In the genomic region with DNA sequence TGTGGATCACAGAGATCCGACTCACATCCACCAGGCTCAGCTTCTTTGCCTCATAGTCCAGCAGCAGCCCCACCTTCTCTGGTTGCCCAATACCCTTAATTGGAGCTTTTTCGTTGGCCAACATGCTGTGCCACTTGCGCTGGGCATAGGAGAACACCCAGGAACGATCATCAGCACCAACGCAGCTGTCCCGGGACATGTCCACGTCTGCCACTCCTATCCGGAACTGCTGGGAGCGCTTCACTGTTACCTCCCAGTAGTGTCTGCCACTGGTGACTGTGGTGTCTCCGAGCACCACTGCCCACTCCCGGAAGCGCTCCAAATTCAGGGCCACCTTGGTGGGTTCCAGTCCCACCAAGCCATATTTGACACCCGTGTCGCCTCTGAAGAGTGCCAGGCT, we compare ENCODE assay signal across 8 mouse cellular contexts. TPM values are rescaled to one million over a fixed set of nuclear protein-coding genes. Genes with fewer than 3 reads are reported as not detected.
DNase-seq lines count a peak whose midpoint lies in the region; ATAC-seq and TF ChIP-seq lines count a peak whose summit lies in the region.

No protein-coding gene starts in this region.

- peak overlapping the region; percentile 90 for H3K27ac ChIP-seq in gastrocnemius, adult 2 months
- H3K27ac ChIP-seq in hindbrain, embryonic 13.5 days = no peak overlapping the region
- H3K27ac ChIP-seq in liver, embryonic 15.5 days (replicated peaks) = peak overlapping the region; percentile 73; the same call in 1 of the 2 replicates

- ATAC-seq in common myeloid progenitor, adult 5-6 weeks (replicated peaks; ENCODE audit: low read depth, poor library complexity, severe bottlenecking) = peak; percentile 22
- 0 out of 2 replicates have a peak, but pooled peaks have one; percentile 40 for ATAC-seq in hindbrain, embryonic 13.5 days (ENCODE audit: low FRiP score)
- no peak for ATAC-seq in liver, embryonic 15.5 days (ENCODE audit: insufficient read depth)

- peak; percentile 41 for DNase-seq in gastrocnemius, adult 2 months
- no peak for DNase-seq in gastrocnemius, postnatal 25 days
- DNase-seq in 416B (ENCODE audit: low read depth) = peak; percentile 49
- peak; percentile 14 to 28 for DNase-seq in thymus, postnatal 36 days
- DNase-seq in frontal cortex, postnatal 14 days (ENCODE audit: low spot score in 2 of 2) = no peak

- peaks cover 16% of the 10 kb centered on the region for H3K27me3 ChIP-seq in hindbrain, embryonic 13.5 days
- H3K27me3 ChIP-seq in liver, embryonic 15.5 days = 0 out of 2 replicates have a peak, but pooled peaks cover 11% of the 10 kb centered on the region

- TF ChIP-seq CTCF in gastrocnemius, adult 2 months (IDR thresholded peaks at IDR 0.05) = no peak

- WGBS in hindbrain, embryonic 13.5 days = 37% methylated on average over 14 of the region's 14 CpGs
- WGBS in liver, embryonic 15.5 days (ENCODE audit: insufficient replicate concordance) = 15% methylated on average over 14 of the region's 14 CpGs

- H3K9ac ChIP-seq in hindbrain, embryonic 13.5 days = peak overlapping the region; percentile 76
- H3K9ac ChIP-seq in liver, embryonic 15.5 days = peak overlapping the region; percentile 67

- peaks cover 13% of the 10 kb centered on the region for H3K36me3 ChIP-seq in hindbrain, embryonic 13.5 days
- H3K36me3 ChIP-seq in liver, embryonic 15.5 days (replicated peaks) = peaks cover 21% of the 10 kb centered on the region; the same call in 1 of the 2 replicates

- peak overlapping the region; percentile 79 for H3K4me2 ChIP-seq in hindbrain, embryonic 13.5 days
- H3K4me2 ChIP-seq in liver, embryonic 15.5 days = peak overlapping the region; percentile 89

- peaks cover 14% of the 10 kb centered on the region for H3K4me1 ChIP-seq in hindbrain, embryonic 13.5 days (replicated peaks)
- H3K4me1 ChIP-seq in liver, embryonic 15.5 days (replicated peaks) = peaks cover 31% of the 10 kb centered on the region

- peak overlapping the region; percentile 73 for H3K4me3 ChIP-seq in gastrocnemius, adult 2 months
- H3K4me3 ChIP-seq in hindbrain, embryonic 13.5 days = peak overlapping the region; percentile 58
- peak overlapping the region; percentile 70 for H3K4me3 ChIP-seq in liver, embryonic 15.5 days (replicated peaks)

- intact Hi-C loops in gastrocnemius, adult 2 months (cut with DNase I) = no loop called here

- no peaks in the 10 kb centered on the region for H3K9me3 ChIP-seq in hindbrain, embryonic 13.5 days
- H3K9me3 ChIP-seq in liver, embryonic 15.5 days (replicated peaks) = no peaks in the 10 kb centered on the region

RNA-seq across cellular contexts. Expression of a gene that starts 0.7 kb away (rescaled TPM):
- 10 to 100 TPM; 29.5 to 36.4 TPM for total RNA-seq in gastrocnemius, adult 2 months (2021)
- 10 to 100 TPM; 31.0 to 35.6 TPM for total RNA-seq in gastrocnemius, postnatal 25 days (2021)
- total RNA-seq in common myeloid progenitor, adult 5-6 weeks (2017) = 18.1 and 24.8 TPM in 2 replicates
- 19.6 and 21.7 TPM in 2 replicates for polyA plus RNA-seq in hindbrain, embryonic 13.5 days (2015; fragmentation: Nextera tagmentation; extraction: Ambion mirVana)
- polyA plus RNA-seq in liver, embryonic 15.5 days (2015; fragmentation: Nextera tagmentation; extraction: Ambion mirVana) = 26.2 and 29.0 TPM in 2 replicates

RNA-seq across cellular contexts. Expression of a gene that starts 14.7 kb away (rescaled TPM):
- total RNA-seq in gastrocnemius, adult 2 months (2021) = not detected
- total RNA-seq in gastrocnemius, postnatal 25 days (2021) = under 1 TPM in 1 of 2 experiments, not detected in 1; 0.13 TPM
- total RNA-seq in common myeloid progenitor, adult 5-6 weeks (2017) = 1.2 TPM in 1 of 2 replicates, not detected in the other
- polyA plus RNA-seq in hindbrain, embryonic 13.5 days (2015; fragmentation: Nextera tagmentation; extraction: Ambion mirVana) = 0.14 and 0.21 TPM in 2 replicates
- polyA plus RNA-seq in liver, embryonic 15.5 days (2015; fragmentation: Nextera tagmentation; extraction: Ambion mirVana) = not detected in 2 replicates

RNA-seq across cellular contexts. Expression of a gene that starts 16.7 kb away (rescaled TPM):
- under 1 TPM; 0.59 to 0.67 TPM for total RNA-seq in gastrocnemius, adult 2 months (2021)
- under 1 TPM; 0.41 to 0.94 TPM for total RNA-seq in gastrocnemius, postnatal 25 days (2021)
- total RNA-seq in common myeloid progenitor, adult 5-6 weeks (2017) = 4.3 and 5.8 TPM in 2 replicates
- 0.75 and 1.3 TPM in 2 replicates for polyA plus RNA-seq in hindbrain, embryonic 13.5 days (2015; fragmentation: Nextera tagmentation; extraction: Ambion mirVana)
- polyA plus RNA-seq in liver, embryonic 15.5 days (2015; fragmentation: Nextera tagmentation; extraction: Ambion mirVana) = 10.1 and 15.5 TPM in 2 replicates

RNA-seq across cellular contexts. Expression of a gene that starts 20.9 kb away (rescaled TPM):
- total RNA-seq in gastrocnemius, adult 2 months (2021) = 1 to 10 TPM; 1.8 to 2.5 TPM
- 1 to 10 TPM; 2.0 to 3.5 TPM for total RNA-seq in gastrocnemius, postnatal 25 days (2021)
- total RNA-seq in common myeloid progenitor, adult 5-6 weeks (2017) = 98.6 and 102 TPM in 2 replicates
- polyA plus RNA-seq in hindbrain, embryonic 13.5 days (2015; fragmentation: Nextera tagmentation; extraction: Ambion mirVana) = 24.6 and 29.5 TPM in 2 replicates
- 24.4 and 26.2 TPM in 2 replicates for polyA plus RNA-seq in liver, embryonic 15.5 days (2015; fragmentation: Nextera tagmentation; extraction: Ambion mirVana)

RNA-seq across cellular contexts. Expression of a gene that starts 30.9 kb away (rescaled TPM):
- total RNA-seq in gastrocnemius, adult 2 months (2021) = 10 to 100 TPM; 51.8 to 71.2 TPM
- 10 to 100 TPM; 54.4 to 61.5 TPM for total RNA-seq in gastrocnemius, postnatal 25 days (2021)
- total RNA-seq in common myeloid progenitor, adult 5-6 weeks (2017) = 4.7 and 8.7 TPM in 2 replicates
- polyA plus RNA-seq in hindbrain, embryonic 13.5 days (2015; fragmentation: Nextera tagmentation; extraction: Ambion mirVana) = 11.1 and 13.1 TPM in 2 replicates
- 6.7 and 6.9 TPM in 2 replicates for polyA plus RNA-seq in liver, embryonic 15.5 days (2015; fragmentation: Nextera tagmentation; extraction: Ambion mirVana)

Comparison
In these comparisons a context has a peak if more than half of its experiments do, and no peak if none do; other contexts are left out.
1. DNase-seq: peak in gastrocnemius, adult 2 months (single experiment), 416B (single experiment) and thymus, postnatal 36 days (2 of 2); none in gastrocnemius, postnatal 25 days (single experiment) and frontal cortex, postnatal 14 days (0 of 2).
2. Peak in every context shown above with its lines, with median percentiles within 50 percentile points of each other: H3K4me3 ChIP-seq.